Mouse (Mus musculus): ENCODE results near the gene Ankrd40. TPM values are rescaled to one million over a fixed set of nuclear protein-coding genes. Genes with fewer than 3 reads are reported as not detected.

Gene Ankrd40
- polyA plus RNA-seq, 1 experiment = 40.6 TPM

- TF ChIP-seq FLI1 (IDR thresholded peaks at IDR 0.05; ENCODE audit: low read length) (no peak), GATA1 (IDR thresholded peaks at IDR 0.05; ENCODE audit: borderline replicate concordance, low read length) (no peak)
- H3K36me3 ChIP-seq (replicated peaks; ENCODE audit: low read length) = peaks cover 99% of the 10 kb centered on the region
- no peak overlapping the region for H3K4me3 ChIP-seq (replicated peaks)
- no peaks in the 10 kb centered on the region for H3K9me3 ChIP-seq
- no peaks in the 10 kb centered on the region for H3K27me3 ChIP-seq (replicated peaks)
- no peaks in the 10 kb centered on the region for H3K4me1 ChIP-seq
Measured at GRCm38 (mm10) chr11:94294996-94295845, 32.6 kb upstream of the Ankrd40 start.

- Histone ChIP-seq H3K27me3 (replicated peaks) (no peaks in the 10 kb centered on the region), H3K4me3 (replicated peaks) (no peak overlapping the region), H3K4me1 (peaks cover 71% of the 10 kb centered on the region), H3K36me3 (replicated peaks; ENCODE audit: low read length) (peaks cover 44% of the 10 kb centered on the region), H3K9me3 (no peaks in the 10 kb centered on the region)
- TF ChIP-seq FLI1 (IDR thresholded peaks at IDR 0.05; ENCODE audit: low read length) (no peak), GATA1 (IDR thresholded peaks at IDR 0.05; ENCODE audit: borderline replicate concordance, low read length) (no peak)
Measured at GRCm38 (mm10) chr11:94312733-94313132, 15.1 kb upstream of the Ankrd40 start.

GRCm38 (mm10) chr11:94314098-94314652 lies 13.6 kb upstream of the Ankrd40 start:
- TF ChIP-seq FLI1 (IDR thresholded peaks at IDR 0.05; ENCODE audit: low read length) (no peak), GATA1 (IDR thresholded peaks at IDR 0.05; ENCODE audit: borderline replicate concordance, low read length) (no peak)
- peaks cover 37% of the 10 kb centered on the region for H3K36me3 ChIP-seq (replicated peaks; ENCODE audit: low read length)
- H3K4me1 ChIP-seq = peaks cover 80% of the 10 kb centered on the region
- no peaks in the 10 kb centered on the region for H3K27me3 ChIP-seq (replicated peaks)
- H3K4me3 ChIP-seq (replicated peaks) = peak overlapping the region; percentile 14
- H3K9me3 ChIP-seq = no peaks in the 10 kb centered on the region

GRCm38 (mm10) chr11:94315308-94315707 lies 12.5 kb upstream of the Ankrd40 start:
- no peak for TF ChIP-seq GATA1 (IDR thresholded peaks at IDR 0.05; ENCODE audit: borderline replicate concordance, low read length)
- TF ChIP-seq FLI1 (IDR thresholded peaks at IDR 0.05; ENCODE audit: low read length) = no peak
- peaks cover 91% of the 10 kb centered on the region for H3K4me1 ChIP-seq

GRCm38 (mm10) chr11:94316528-94316927 lies 11.3 kb upstream of the Ankrd40 start:
- TF ChIP-seq GATA1 (IDR thresholded peaks at IDR 0.05; ENCODE audit: borderline replicate concordance, low read length) (no peak), FLI1 (IDR thresholded peaks at IDR 0.05; ENCODE audit: low read length) (no peak)
- Histone ChIP-seq H3K27me3 (replicated peaks) (no peaks in the 10 kb centered on the region), H3K4me1 (peaks cover 80% of the 10 kb centered on the region), H3K36me3 (replicated peaks; ENCODE audit: low read length) (peaks cover 30% of the 10 kb centered on the region), H3K4me3 (replicated peaks) (no peak overlapping the region), H3K9me3 (no peaks in the 10 kb centered on the region)

More at GRCm38 (mm10) chr11:94315308-94315707, 12.5 kb upstream of the Ankrd40 start:
- no peaks in the 10 kb centered on the region for H3K9me3 ChIP-seq
- H3K36me3 ChIP-seq (replicated peaks; ENCODE audit: low read length) = peaks cover 37% of the 10 kb centered on the region
- H3K4me3 ChIP-seq (replicated peaks) = peak overlapping the region; percentile 65
- no peaks in the 10 kb centered on the region for H3K27me3 ChIP-seq (replicated peaks)

GRCm38 (mm10) chr11:94317014-94317413 lies 10.8 kb upstream of the Ankrd40 start:
- TF ChIP-seq GATA1 (IDR thresholded peaks at IDR 0.05; ENCODE audit: borderline replicate concordance, low read length) = no peak
- no peak for TF ChIP-seq FLI1 (IDR thresholded peaks at IDR 0.05; ENCODE audit: low read length)
- H3K4me1 ChIP-seq = peaks cover 76% of the 10 kb centered on the region
- H3K9me3 ChIP-seq = no peaks in the 10 kb centered on the region
- peak overlapping the region; percentile 7 for H3K4me3 ChIP-seq (replicated peaks)
- H3K36me3 ChIP-seq (replicated peaks; ENCODE audit: low read length) = peaks cover 30% of the 10 kb centered on the region
- H3K27me3 ChIP-seq (replicated peaks) = no peaks in the 10 kb centered on the region

- Histone ChIP-seq H3K9me3 (no peaks in the 10 kb centered on the region), H3K27me3 (replicated peaks) (no peaks in the 10 kb centered on the region), H3K4me1 (peaks cover 77% of the 10 kb centered on the region), H3K36me3 (replicated peaks; ENCODE audit: low read length) (peaks cover 30% of the 10 kb centered on the region), H3K4me3 (replicated peaks) (peak overlapping the region; percentile 46)
- TF ChIP-seq FLI1 (IDR thresholded peaks at IDR 0.05; ENCODE audit: low read length) (no peak), GATA1 (IDR thresholded peaks at IDR 0.05; ENCODE audit: borderline replicate concordance, low read length) (no peak)
Measured at GRCm38 (mm10) chr11:94317515-94317914, 10.3 kb upstream of the Ankrd40 start.

- Histone ChIP-seq H3K4me1 (peaks cover 77% of the 10 kb centered on the region), H3K9me3 (no peaks in the 10 kb centered on the region), H3K4me3 (replicated peaks) (no peak overlapping the region), H3K36me3 (replicated peaks; ENCODE audit: low read length) (peaks cover 26% of the 10 kb centered on the region), H3K27me3 (replicated peaks) (no peaks in the 10 kb centered on the region)
- TF ChIP-seq GATA1 (IDR thresholded peaks at IDR 0.05; ENCODE audit: borderline replicate concordance, low read length) (no peak), FLI1 (IDR thresholded peaks at IDR 0.05; ENCODE audit: low read length) (no peak)
Measured at GRCm38 (mm10) chr11:94318056-94318455, 9.7 kb upstream of the Ankrd40 start.

- Histone ChIP-seq H3K4me3 (replicated peaks) (peak overlapping the region; percentile 92), H3K9me3 (no peaks in the 10 kb centered on the region), H3K4me1 (peaks cover 49% of the 10 kb centered on the region), H3K36me3 (replicated peaks; ENCODE audit: low read length) (peaks cover 21% of the 10 kb centered on the region), H3K27me3 (replicated peaks) (no peaks in the 10 kb centered on the region)
- TF ChIP-seq FLI1 (IDR thresholded peaks at IDR 0.05; ENCODE audit: low read length) (no peak), GATA1 (IDR thresholded peaks at IDR 0.05; ENCODE audit: borderline replicate concordance, low read length) (no peak)
Measured at GRCm38 (mm10) chr11:94320969-94321930, 6.6 kb upstream of the Ankrd40 start.

All from megakaryocyte, embryonic 14.5 days (primary cell).